Mouse (Mus musculus): ENCODE data around the gene Ccdc191. TPM values are rescaled to one million over a fixed set of nuclear protein-coding genes. Genes with fewer than 3 reads are reported as not detected.

Ccdc191 gene
- polyA plus RNA-seq, 1 experiment = 1.5 TPM

DNA sequence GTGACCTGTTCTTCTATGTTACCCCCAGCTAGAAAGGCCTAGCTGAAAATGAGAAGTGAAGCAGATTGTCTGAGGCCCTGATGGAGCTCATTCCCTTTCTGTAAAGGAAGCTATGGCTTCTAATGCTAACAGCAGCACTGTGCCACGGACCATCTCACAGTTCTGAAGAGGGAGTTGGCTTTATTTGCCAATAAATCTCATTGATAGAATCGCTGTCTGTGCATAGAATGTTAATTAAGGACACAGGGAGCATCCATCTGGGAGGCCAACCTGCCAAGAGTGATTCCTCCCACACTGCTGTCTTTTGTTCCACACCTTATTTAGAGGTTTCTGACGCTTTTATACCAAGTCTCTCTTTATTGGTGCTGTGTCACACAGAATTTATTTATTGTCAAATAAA, 41.9 kb downstream of the Ccdc191 start:
- no peak overlapping the region for H3K4me2 ChIP-seq (ENCODE audit: low read depth)
- no peaks in the 10 kb centered on the region for H3K36me3 ChIP-seq (ENCODE audit: control insufficient read depth, insufficient read depth)
- H3K27me3 ChIP-seq (ENCODE audit: control insufficient read depth, insufficient read depth, insufficient read length) = no peaks in the 10 kb centered on the region
- H3ac ChIP-seq (ENCODE audit: control insufficient read depth, insufficient read length) = no peak overlapping the region
- TF ChIP-seq MYOD1 (IDR thresholded peaks at IDR 0.05; ENCODE audit: control insufficient read depth in 1 of 3, insufficient read length in 2 of 3, low read depth in 2 of 3) (no peak), MAX (IDR thresholded peaks at IDR 0.05; ENCODE audit: low read depth) (no peak), TCF12 (IDR thresholded peaks at IDR 0.05; ENCODE audit: insufficient read depth, poor library complexity, severe bottlenecking) (no peak), REST (IDR thresholded peaks at IDR 0.05; ENCODE audit: insufficient read depth, insufficient read length) (no peak), POLR2A (IDR thresholded peaks at IDR 0.05; ENCODE audit: insufficient read length, low read depth) (no peak), SRF (IDR thresholded peaks at IDR 0.05; ENCODE audit: control insufficient read depth, insufficient read length, low read depth) (no peak)
- no peaks in the 10 kb centered on the region for H3K79me2 ChIP-seq (ENCODE audit: control insufficient read depth, insufficient read depth)
- no peak overlapping the region for H3K4me3 ChIP-seq

DNA sequence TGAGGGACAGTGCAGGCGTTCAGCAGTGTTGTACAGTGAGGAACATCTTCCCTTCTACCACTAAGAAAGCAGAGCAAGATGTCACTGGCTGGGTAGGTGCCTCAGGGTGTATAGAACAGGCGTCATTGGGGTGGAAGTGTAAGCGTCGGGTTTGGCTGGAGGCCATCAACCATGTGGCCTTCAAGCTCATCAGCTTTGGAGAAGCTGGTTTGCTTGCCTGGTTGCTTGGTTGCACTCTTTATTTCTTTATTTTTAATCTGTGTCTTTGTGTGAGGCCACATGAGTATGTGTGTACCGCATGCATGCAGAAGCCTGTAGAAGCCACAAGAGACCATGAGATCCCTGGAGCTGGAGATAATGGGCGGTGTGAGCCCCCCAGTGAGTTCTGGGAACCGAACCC, 42.7 kb downstream of the Ccdc191 start:
- no peaks in the 10 kb centered on the region for H3K79me2 ChIP-seq (ENCODE audit: control insufficient read depth, insufficient read depth)
- no peaks in the 10 kb centered on the region for H3K36me3 ChIP-seq (ENCODE audit: control insufficient read depth, insufficient read depth)
- no peak overlapping the region for H3ac ChIP-seq (ENCODE audit: control insufficient read depth, insufficient read length)
- H3K4me2 ChIP-seq (ENCODE audit: low read depth) = no peak overlapping the region
- TF ChIP-seq MYOG (IDR thresholded peaks at IDR 0.05; ENCODE audit: control insufficient read depth in 1 of 3, insufficient read depth in 1 of 3, insufficient read length in 2 of 3, low read depth in 2 of 3) = no peak
- TF ChIP-seq POLR2A (IDR thresholded peaks at IDR 0.05; ENCODE audit: insufficient read length, low read depth) = no peak
- no peak for TF ChIP-seq E2F4 (IDR thresholded peaks at IDR 0.05; ENCODE audit: insufficient read depth)
- TF ChIP-seq USF1 (IDR thresholded peaks at IDR 0.05; ENCODE audit: low read depth) = no peak
- TF ChIP-seq MAX (IDR thresholded peaks at IDR 0.05; ENCODE audit: low read depth) = no peak
- no peak for TF ChIP-seq SRF (IDR thresholded peaks at IDR 0.05; ENCODE audit: control insufficient read depth, insufficient read length, low read depth)
- no peak for TF ChIP-seq CEBPB (IDR thresholded peaks at IDR 0.05; ENCODE audit: insufficient read depth, poor library complexity, severe bottlenecking)
- TF ChIP-seq TCF12 (IDR thresholded peaks at IDR 0.05; ENCODE audit: insufficient read depth, poor library complexity, severe bottlenecking) = no peak
- no peak overlapping the region for H3K4me3 ChIP-seq
- H3K27me3 ChIP-seq (ENCODE audit: control insufficient read depth, insufficient read depth, insufficient read length) = no peaks in the 10 kb centered on the region

DNA sequence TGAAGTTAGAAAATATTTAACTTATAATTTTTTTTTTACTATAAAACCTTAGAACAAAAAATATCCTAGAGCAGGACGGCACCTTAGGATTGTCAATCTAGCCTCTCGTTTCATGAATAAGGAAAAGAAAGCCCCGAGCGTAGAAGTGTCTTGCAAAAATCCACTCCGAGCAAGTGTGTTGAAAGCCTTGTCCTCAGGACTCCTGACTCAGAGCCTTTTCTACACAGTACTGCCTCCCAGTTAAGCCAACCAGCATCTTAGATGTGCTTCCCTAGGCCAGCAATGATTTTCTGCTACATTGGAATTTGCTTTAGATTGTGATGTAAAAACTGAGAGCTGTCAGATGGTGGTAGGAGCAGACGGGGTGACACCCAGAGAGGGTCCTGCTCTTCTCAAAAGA, 43.4 kb downstream of the Ccdc191 start:
- Histone ChIP-seq H3K4me2 (ENCODE audit: low read depth) (no peak overlapping the region), H3K27me3 (ENCODE audit: control insufficient read depth, insufficient read depth, insufficient read length) (no peaks in the 10 kb centered on the region), H3ac (ENCODE audit: control insufficient read depth, insufficient read length) (no peak overlapping the region), H3K79me2 (ENCODE audit: control insufficient read depth, insufficient read depth) (no peaks in the 10 kb centered on the region), H3K36me3 (ENCODE audit: control insufficient read depth, insufficient read depth) (no peaks in the 10 kb centered on the region), H3K4me3 (no peak overlapping the region)
- TF ChIP-seq MYOG (IDR thresholded peaks at IDR 0.05; ENCODE audit: control insufficient read depth in 1 of 3, insufficient read depth in 1 of 3, insufficient read length in 2 of 3, low read depth in 2 of 3) (no peak), USF1 (IDR thresholded peaks at IDR 0.05; ENCODE audit: low read depth) (no peak), POLR2A (IDR thresholded peaks at IDR 0.05; ENCODE audit: insufficient read length, low read depth) (no peak), SRF (IDR thresholded peaks at IDR 0.05; ENCODE audit: control insufficient read depth, insufficient read length, low read depth) (no peak), TCF3 (IDR thresholded peaks at IDR 0.05; ENCODE audit: insufficient read length, low read depth) (no peak), MAX (IDR thresholded peaks at IDR 0.05; ENCODE audit: low read depth) (no peak), MYOD1 (IDR thresholded peaks at IDR 0.05; ENCODE audit: control insufficient read depth in 1 of 3, insufficient read length in 2 of 3, low read depth in 2 of 3) (no peak), REST (IDR thresholded peaks at IDR 0.05; ENCODE audit: insufficient read depth, insufficient read length) (no peak), POLR2AphosphoS2 (IDR thresholded peaks at IDR 0.05; ENCODE audit: insufficient read length, low read depth) (no peak), E2F4 (IDR thresholded peaks at IDR 0.05; ENCODE audit: insufficient read depth) (no peak), CEBPB (IDR thresholded peaks at IDR 0.05; ENCODE audit: insufficient read depth, poor library complexity, severe bottlenecking) (no peak), TCF12 (IDR thresholded peaks at IDR 0.05; ENCODE audit: insufficient read depth, poor library complexity, severe bottlenecking) (no peak)

DNA sequence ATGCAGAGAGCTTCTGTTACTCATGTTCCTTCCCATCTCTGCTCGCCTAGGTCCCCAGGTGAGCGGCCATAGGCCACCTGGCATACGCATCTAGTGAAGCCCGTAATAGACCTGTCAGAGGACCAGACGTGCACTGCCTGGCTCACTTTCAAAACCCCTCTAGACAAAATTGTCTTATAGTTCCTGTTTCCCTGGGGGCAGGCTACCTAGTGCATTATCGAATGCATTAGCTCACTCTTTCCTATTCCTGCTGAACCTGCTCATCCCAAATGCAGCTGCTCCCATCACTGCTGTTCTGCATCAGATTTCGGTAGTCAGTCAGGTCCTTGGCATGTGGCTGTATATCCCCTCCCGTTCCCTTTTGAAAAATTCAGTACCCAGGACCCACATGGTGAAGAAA, 45.3 kb downstream of the Ccdc191 start:
- no peak for TF ChIP-seq CEBPB (IDR thresholded peaks at IDR 0.05; ENCODE audit: insufficient read depth, poor library complexity, severe bottlenecking)
- TF ChIP-seq TCF12 (IDR thresholded peaks at IDR 0.05; ENCODE audit: insufficient read depth, poor library complexity, severe bottlenecking) = no peak
- no peak for TF ChIP-seq SRF (IDR thresholded peaks at IDR 0.05; ENCODE audit: control insufficient read depth, insufficient read length, low read depth)
- TF ChIP-seq POLR2AphosphoS2 (IDR thresholded peaks at IDR 0.05; ENCODE audit: insufficient read length, low read depth) = no peak
- no peak for TF ChIP-seq REST (IDR thresholded peaks at IDR 0.05; ENCODE audit: insufficient read depth, insufficient read length)
- TF ChIP-seq MYOD1 (IDR thresholded peaks at IDR 0.05; ENCODE audit: control insufficient read depth in 1 of 3, insufficient read length in 2 of 3, low read depth in 2 of 3) = no peak
- no peak for TF ChIP-seq USF1 (IDR thresholded peaks at IDR 0.05; ENCODE audit: low read depth)
- no peak for TF ChIP-seq POLR2A (IDR thresholded peaks at IDR 0.05; ENCODE audit: insufficient read length, low read depth)
- no peak for TF ChIP-seq MAX (IDR thresholded peaks at IDR 0.05; ENCODE audit: low read depth)
- TF ChIP-seq MYOG (IDR thresholded peaks at IDR 0.05; ENCODE audit: control insufficient read depth in 1 of 3, insufficient read depth in 1 of 3, insufficient read length in 2 of 3, low read depth in 2 of 3) = no peak
- no peak for TF ChIP-seq TCF3 (IDR thresholded peaks at IDR 0.05; ENCODE audit: insufficient read length, low read depth)
- Histone ChIP-seq H3K4me2 (ENCODE audit: low read depth) (no peak overlapping the region), H3K79me2 (ENCODE audit: control insufficient read depth, insufficient read depth) (no peaks in the 10 kb centered on the region), H3K4me3 (no peak overlapping the region), H3ac (ENCODE audit: control insufficient read depth, insufficient read length) (no peak overlapping the region), H3K27me3 (ENCODE audit: control insufficient read depth, insufficient read depth, insufficient read length) (no peaks in the 10 kb centered on the region), H3K36me3 (ENCODE audit: control insufficient read depth, insufficient read depth) (no peaks in the 10 kb centered on the region)

DNA sequence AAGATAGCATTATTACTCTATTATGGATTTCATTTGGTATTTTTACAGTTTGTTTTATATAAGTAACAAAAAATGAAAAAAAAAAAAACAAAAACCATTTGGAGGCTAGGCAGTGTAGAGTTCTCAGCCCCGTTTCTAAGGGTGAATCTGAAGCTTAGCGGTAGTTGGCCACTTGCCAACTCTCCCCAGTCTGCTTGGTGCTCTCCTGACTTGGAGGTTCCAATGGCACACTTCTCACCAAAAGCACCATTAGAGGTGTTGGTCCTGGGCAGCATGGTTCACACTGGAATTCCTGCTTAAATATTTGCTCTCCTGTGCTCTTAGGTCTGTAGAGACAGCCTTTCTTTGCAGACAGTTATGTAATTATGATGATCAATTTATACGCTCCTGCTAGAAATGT, 45.8 kb downstream of the Ccdc191 start:
- Histone ChIP-seq H3K4me3 (no peak overlapping the region), H3K27me3 (ENCODE audit: control insufficient read depth, insufficient read depth, insufficient read length) (no peaks in the 10 kb centered on the region), H3K4me2 (ENCODE audit: low read depth) (no peak overlapping the region), H3K36me3 (ENCODE audit: control insufficient read depth, insufficient read depth) (no peaks in the 10 kb centered on the region), H3ac (ENCODE audit: control insufficient read depth, insufficient read length) (no peak overlapping the region), H3K79me2 (ENCODE audit: control insufficient read depth, insufficient read depth) (no peaks in the 10 kb centered on the region)
- TF ChIP-seq TCF3 (IDR thresholded peaks at IDR 0.05; ENCODE audit: insufficient read length, low read depth) (no peak), REST (IDR thresholded peaks at IDR 0.05; ENCODE audit: insufficient read depth, insufficient read length) (no peak), MAX (IDR thresholded peaks at IDR 0.05; ENCODE audit: low read depth) (no peak), POLR2A (IDR thresholded peaks at IDR 0.05; ENCODE audit: insufficient read length, low read depth) (no peak), TCF12 (IDR thresholded peaks at IDR 0.05; ENCODE audit: insufficient read depth, poor library complexity, severe bottlenecking) (no peak), MYOD1 (IDR thresholded peaks at IDR 0.05; ENCODE audit: control insufficient read depth in 1 of 3, insufficient read length in 2 of 3, low read depth in 2 of 3) (no peak), MYOG (IDR thresholded peaks at IDR 0.05; ENCODE audit: control insufficient read depth in 1 of 3, insufficient read depth in 1 of 3, insufficient read length in 2 of 3, low read depth in 2 of 3) (no peak), SRF (IDR thresholded peaks at IDR 0.05; ENCODE audit: control insufficient read depth, insufficient read length, low read depth) (no peak), E2F4 (IDR thresholded peaks at IDR 0.05; ENCODE audit: insufficient read depth) (no peak), USF1 (IDR thresholded peaks at IDR 0.05; ENCODE audit: low read depth) (no peak), POLR2AphosphoS2 (IDR thresholded peaks at IDR 0.05; ENCODE audit: insufficient read length, low read depth) (no peak), CEBPB (IDR thresholded peaks at IDR 0.05; ENCODE audit: insufficient read depth, poor library complexity, severe bottlenecking) (no peak)
